21 mouse cellular contexts compared by ENCODE assay signal in the genomic region with DNA sequence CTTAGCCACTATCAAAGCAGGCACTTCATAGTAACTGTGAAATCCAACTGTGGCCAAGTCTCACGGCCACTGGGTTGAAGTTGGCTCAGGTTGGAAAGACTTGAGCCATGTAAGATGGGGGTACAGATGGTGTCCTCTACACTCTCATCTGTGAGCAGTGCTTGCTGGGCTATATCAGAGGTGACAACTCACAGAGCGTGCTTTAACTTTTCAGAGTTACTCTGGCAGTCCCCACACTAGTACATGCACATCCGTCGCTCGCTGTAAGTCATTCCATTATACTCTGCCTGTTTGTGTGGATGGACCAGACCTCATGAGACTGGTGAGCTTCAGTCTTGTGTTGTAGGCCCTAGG.
DNase-seq lines count a peak whose midpoint lies in the region; ATAC-seq and TF ChIP-seq lines count a peak whose summit lies in the region.
"Had no signal": no experiment of that assay in that cellular context is flagged by ENCODE, and none has a peak within 500 bp of the region (broad histone marks: within the 10 kb centered on the region; RNA-seq: fewer than 3 reads in every experiment).

No protein-coding gene starts in this region.

- no peaks in the 10 kb centered on the region for H3K36me3 ChIP-seq in forebrain, embryonic 13.5 days (ENCODE audit: poor library complexity, severe bottlenecking)
- no peaks in the 10 kb centered on the region for H3K36me3 ChIP-seq in hindbrain, embryonic 13.5 days
- H3K36me3 ChIP-seq in neural tube, embryonic 15.5 days = no peaks in the 10 kb centered on the region
- H3K36me3 ChIP-seq: G1E; heart, embryonic 12.5 days had no signal

- no peak for DNase-seq in layer of hippocampus, adult 2 months (ENCODE audit: low spot score in 2 of 2)
- DNase-seq in layer of hippocampus, adult 9-11 months = no peak
- no peak for DNase-seq in ovary, postnatal 36 days (ENCODE audit: low spot score)
- DNase-seq: adrenal gland, postnatal 25 days; cerebellum, adult 11-12 months; gastrocnemius, postnatal 10 days; heart, adult 11 months; heart, postnatal 14 days; kidney, adult 2 months; kidney, postnatal 10 days; liver; thymus, postnatal 14 days had no signal

- no peak for TF ChIP-seq CTCF in layer of hippocampus, adult 2 months (conservative IDR thresholded peaks at IDR 0.05)

- no peak for ATAC-seq in forebrain, embryonic 13.5 days
- ATAC-seq in hindbrain, embryonic 13.5 days (ENCODE audit: low FRiP score) = no peak
- ATAC-seq in neural tube, embryonic 15.5 days (ENCODE audit: low FRiP score) = no peak
- ATAC-seq in megakaryocyte progenitor cell, adult 5-6 weeks (replicated peaks; ENCODE audit: poor library complexity) = no peak
- ATAC-seq: activated CD4-positive, CD25-positive, alpha-beta regulatory T cell, adult 4 months; lung, postnatal 0 days had no signal

- 81% methylated on average over 5 of the region's 5 CpGs for WGBS in forebrain, embryonic 13.5 days
- 91% methylated on average over 5 of the region's 5 CpGs for WGBS in hindbrain, embryonic 13.5 days
- 93% methylated on average over 5 of the region's 5 CpGs for WGBS in neural tube, embryonic 15.5 days

- no peaks in the 10 kb centered on the region for H3K9me3 ChIP-seq in forebrain, embryonic 13.5 days (replicated peaks)
- H3K9me3 ChIP-seq in hindbrain, embryonic 13.5 days = no peaks in the 10 kb centered on the region
- H3K9me3 ChIP-seq in neural tube, embryonic 15.5 days (replicated peaks) = no peaks in the 10 kb centered on the region
- H3K9me3 ChIP-seq: G1E; heart, embryonic 12.5 days; megakaryocyte, embryonic 14.5 days had no signal

- peaks cover 19% of the 10 kb centered on the region for H3K4me1 ChIP-seq in forebrain, embryonic 13.5 days
- peaks cover 17% of the 10 kb centered on the region for H3K4me1 ChIP-seq in hindbrain, embryonic 13.5 days (replicated peaks)
- H3K4me1 ChIP-seq in neural tube, embryonic 15.5 days = peaks cover 8% of the 10 kb centered on the region
- H3K4me1 ChIP-seq: heart, embryonic 12.5 days; megakaryocyte, embryonic 14.5 days had no signal

- H3K4me3 ChIP-seq in layer of hippocampus, adult 2 months = no peak overlapping the region
- no peak overlapping the region for H3K4me3 ChIP-seq in forebrain, embryonic 13.5 days
- no peak overlapping the region for H3K4me3 ChIP-seq in hindbrain, embryonic 13.5 days
- no peak overlapping the region for H3K4me3 ChIP-seq in neural tube, embryonic 15.5 days (replicated peaks)
- H3K4me3 ChIP-seq: heart, embryonic 12.5 days; megakaryocyte, embryonic 14.5 days had no signal

- no peak overlapping the region for H3K9ac ChIP-seq in forebrain, embryonic 13.5 days
- H3K9ac ChIP-seq in hindbrain, embryonic 13.5 days = no peak overlapping the region
- no peak overlapping the region for H3K9ac ChIP-seq in neural tube, embryonic 15.5 days (replicated peaks)
- H3K9ac ChIP-seq: heart, embryonic 12.5 days had no signal

- H3K27ac ChIP-seq in layer of hippocampus, adult 2 months = peak overlapping the region; percentile 81
- H3K27ac ChIP-seq in forebrain, embryonic 13.5 days = peak overlapping the region; percentile 94
- H3K27ac ChIP-seq in hindbrain, embryonic 13.5 days = peak overlapping the region; percentile 78
- H3K27ac ChIP-seq in neural tube, embryonic 15.5 days (replicated peaks) = 0 out of 2 replicates have a peak overlapping the region, but pooled peaks have one; percentile 4

- H3K27me3 ChIP-seq in forebrain, embryonic 13.5 days = no peaks in the 10 kb centered on the region
- no peaks in the 10 kb centered on the region for H3K27me3 ChIP-seq in hindbrain, embryonic 13.5 days
- no peaks in the 10 kb centered on the region for H3K27me3 ChIP-seq in neural tube, embryonic 15.5 days (replicated peaks)
- H3K27me3 ChIP-seq: heart, embryonic 12.5 days had no signal

- 0 out of 2 replicates have a peak overlapping the region, but pooled peaks have one; percentile 24 for H3K4me2 ChIP-seq in forebrain, embryonic 13.5 days
- H3K4me2 ChIP-seq in hindbrain, embryonic 13.5 days = no peak overlapping the region
- no peak overlapping the region for H3K4me2 ChIP-seq in neural tube, embryonic 15.5 days
- H3K4me2 ChIP-seq: heart, embryonic 12.5 days had no signal

Comparison
In these comparisons a context has a peak if more than half of its experiments do, and no peak if none do; other contexts are left out.
1. H3K27ac ChIP-seq: peak in every context shown above with its lines; median percentile 94 in forebrain, embryonic 13.5 days; 81 in layer of hippocampus, adult 2 months; 78 in hindbrain, embryonic 13.5 days; 4 in neural tube, embryonic 15.5 days.